Mouse (Mus musculus): ENCODE measurements around the gene Rgl2. TPM values are rescaled to one million over a fixed set of nuclear protein-coding genes. Genes with fewer than 3 reads are reported as not detected.
A peak's percentile ranks its signal among the peaks of the same experiment; 100 is the strongest.
"Not testable (repeated sequence)": the region's sequence is repeated elsewhere in the genome, so short reads cannot be mapped to it uniquely, and the experiment has no call there.

The Rgl2 gene
- polyA plus RNA-seq, 1 experiment from 2014 or later: 22.2 TPM

DNA sequence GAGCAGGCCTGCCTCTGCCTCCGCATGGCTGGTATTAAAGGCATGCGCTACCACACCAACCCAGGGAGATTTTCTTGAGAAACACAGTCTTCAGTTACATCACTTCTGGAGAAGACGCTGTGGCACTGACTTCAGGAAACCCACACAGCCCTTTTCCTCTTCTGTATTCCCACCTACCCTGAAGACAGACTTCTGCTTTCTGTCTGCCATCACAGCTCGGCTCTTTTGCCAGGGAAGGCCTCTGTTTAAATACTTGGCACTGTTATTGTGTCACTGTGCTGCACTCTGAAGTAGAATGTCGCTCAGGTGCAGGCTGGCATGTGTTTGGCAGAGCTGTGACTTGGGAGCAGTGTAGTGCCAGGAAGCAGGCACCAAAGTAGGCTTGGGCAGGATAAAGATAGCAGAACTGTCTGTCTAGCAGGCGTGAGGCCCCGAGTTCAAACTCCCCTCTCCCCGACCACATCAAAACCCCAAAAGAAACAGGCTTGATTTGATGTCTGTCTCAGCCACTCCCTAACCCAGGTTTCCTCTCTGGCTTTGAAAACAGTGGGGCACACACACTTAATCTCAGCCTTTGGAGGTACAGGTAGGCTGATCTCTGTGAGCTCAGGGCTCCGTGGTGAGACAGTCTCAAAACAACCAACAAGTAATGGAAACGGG is 18.2 kb downstream of the Rgl2 start:
- TF ChIP-seq CTCF (IDR thresholded peaks at IDR 0.05; ENCODE audit: low read depth): no peak
- no peak overlapping the region for H3K4me2 ChIP-seq (ENCODE audit: low read length)
- no peak for DNase-seq (ENCODE audit: low spot score)
- WGBS: 86% methylated on average over 10 of the region's 10 CpGs
- H3K27me3 ChIP-seq (ENCODE audit: insufficient read depth, low read length): no peaks in the 10 kb centered on the region
- peaks cover 17% of the 10 kb centered on the region; the same call in 1 of the 2 replicates for H3K36me3 ChIP-seq (ENCODE audit: insufficient read depth, low read length)
- ATAC-seq (replicated peaks; ENCODE audit: low FRiP score, low read depth): no peak
- peaks cover 13% of the 10 kb centered on the region; the same call in 1 of the 2 replicates for H3K4me1 ChIP-seq (replicated peaks; ENCODE audit: insufficient read depth, low read length)
- H3K4me3 ChIP-seq (replicated peaks; ENCODE audit: low read depth, low read length): no peak overlapping the region
- H3K9me3 ChIP-seq (replicated peaks; ENCODE audit: low read length): no peaks in the 10 kb centered on the region
- no peak overlapping the region for H3K9ac ChIP-seq (ENCODE audit: low read depth, low read length)
- no peak overlapping the region for H3K27ac ChIP-seq

DNA sequence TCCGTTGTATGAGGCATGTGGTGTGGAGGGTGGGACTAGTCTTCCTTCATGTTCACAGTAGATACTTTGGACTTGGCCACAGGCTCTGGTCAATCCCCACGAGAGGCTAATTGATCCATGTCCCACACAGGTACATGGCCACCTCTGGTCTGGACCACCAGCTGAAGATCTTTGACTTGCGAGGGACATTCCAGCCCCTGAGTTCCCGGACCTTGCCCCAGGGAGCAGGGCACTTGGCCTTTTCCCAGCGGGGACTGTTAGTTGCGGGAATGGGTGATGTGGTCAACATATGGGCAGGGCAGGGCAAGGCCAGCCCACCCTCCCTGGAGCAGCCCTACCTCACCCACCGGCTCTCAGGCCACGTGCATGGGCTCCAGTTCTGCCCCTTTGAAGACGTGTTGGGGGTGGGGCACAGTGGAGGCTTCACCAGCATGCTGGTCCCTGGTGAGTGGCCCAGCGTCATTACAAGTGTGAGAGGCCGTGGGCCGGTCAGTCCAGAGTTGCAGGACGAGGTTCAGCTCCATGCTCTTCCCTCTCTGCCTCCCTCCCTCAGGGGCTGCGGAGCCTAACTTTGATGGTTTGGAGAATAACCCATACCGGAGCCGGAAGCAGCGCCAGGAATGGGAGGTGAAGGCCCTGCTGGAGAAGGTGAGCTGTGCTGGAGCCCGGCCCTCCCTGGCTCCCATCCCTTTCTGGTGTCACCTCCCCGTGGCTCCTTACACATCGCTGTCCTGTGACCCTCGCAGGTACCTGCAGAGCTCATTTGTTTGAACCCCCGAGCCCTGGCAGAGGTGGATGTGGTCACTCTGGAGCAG is 19.0 kb downstream of the Rgl2 start:
- Histone ChIP-seq H3K9ac (ENCODE audit: low read depth, low read length) (no peak overlapping the region), H3K27me3 (ENCODE audit: insufficient read depth, low read length) (no peaks in the 10 kb centered on the region), H3K27ac (no peak overlapping the region), H3K36me3 (ENCODE audit: insufficient read depth, low read length) (peaks cover 22% of the 10 kb centered on the region; the same call in 1 of the 2 replicates), H3K4me3 (replicated peaks; ENCODE audit: low read depth, low read length) (no peak overlapping the region), H3K9me3 (replicated peaks; ENCODE audit: low read length) (no peaks in the 10 kb centered on the region), H3K4me1 (replicated peaks; ENCODE audit: insufficient read depth, low read length) (peaks cover 17% of the 10 kb centered on the region), H3K4me2 (ENCODE audit: low read length) (no peak overlapping the region)
- DNase-seq (ENCODE audit: low spot score) (no peak), ATAC-seq (replicated peaks; ENCODE audit: low FRiP score, low read depth) (no peak)
- WGBS: 84% methylated on average over 22 of the region's 22 CpGs
- TF ChIP-seq CTCF (IDR thresholded peaks at IDR 0.05; ENCODE audit: low read depth): no peak

GRCm38 (mm10) chr17:33948905-33949537 is 19.7 kb downstream of the Rgl2 start:
- Histone ChIP-seq H3K4me2 (ENCODE audit: low read length) (no peak overlapping the region), H3K4me3 (replicated peaks; ENCODE audit: low read depth, low read length) (no peak overlapping the region), H3K27me3 (ENCODE audit: insufficient read depth, low read length) (no peaks in the 10 kb centered on the region), H3K9ac (ENCODE audit: low read depth, low read length) (no peak overlapping the region), H3K9me3 (replicated peaks; ENCODE audit: low read length) (no peaks in the 10 kb centered on the region), H3K27ac (no peak overlapping the region), H3K36me3 (ENCODE audit: insufficient read depth, low read length) (peaks cover 28% of the 10 kb centered on the region; the same call in 1 of the 2 replicates), H3K4me1 (replicated peaks; ENCODE audit: insufficient read depth, low read length) (peaks cover 22% of the 10 kb centered on the region)
- no peak for TF ChIP-seq CTCF (IDR thresholded peaks at IDR 0.05; ENCODE audit: low read depth)
- DNase-seq (ENCODE audit: low spot score): no peak
- no peak for ATAC-seq (replicated peaks; ENCODE audit: low FRiP score, low read depth)
- WGBS: 91% methylated on average over 19 of the region's 19 CpGs

GRCm38 (mm10) chr17:33950131-33950625 is 20.8 kb downstream of the Rgl2 start:
- Histone ChIP-seq H3K9ac (ENCODE audit: low read depth, low read length) (peak overlapping the region; percentile 66), H3K9me3 (replicated peaks; ENCODE audit: low read length) (no peaks in the 10 kb centered on the region), H3K4me2 (ENCODE audit: low read length) (peak overlapping the region; percentile 86), H3K27me3 (ENCODE audit: insufficient read depth, low read length) (no peaks in the 10 kb centered on the region), H3K27ac (peak overlapping the region; percentile 89; the same call in 1 of the 2 replicates), H3K36me3 (ENCODE audit: insufficient read depth, low read length) (peaks cover 25% of the 10 kb centered on the region; the same call in 1 of the 2 replicates), H3K4me3 (replicated peaks; ENCODE audit: low read depth, low read length) (peak overlapping the region; percentile 43), H3K4me1 (replicated peaks; ENCODE audit: insufficient read depth, low read length) (peaks cover 29% of the 10 kb centered on the region)
- 70% methylated on average over 10 of the region's 10 CpGs for WGBS
- ATAC-seq (replicated peaks; ENCODE audit: low FRiP score, low read depth) (no peak), DNase-seq (ENCODE audit: low spot score) (no peak)
- TF ChIP-seq CTCF (IDR thresholded peaks at IDR 0.05; ENCODE audit: low read depth): no peak

GRCm38 (mm10) chr17:33951021-33951946 is 21.9 kb downstream of the Rgl2 start, which contains the start of gene B3galt4:
Gene B3galt4 (minus strand): TSS chr17:33951488.
- ATAC-seq (replicated peaks; ENCODE audit: low FRiP score, low read depth) (peak; percentile 77), DNase-seq (ENCODE audit: low spot score) (peak; percentile 93)
- Histone ChIP-seq H3K4me3 (replicated peaks; ENCODE audit: low read depth, low read length) (peak within 1 kb of the TSS; percentile 43), H3K27ac (peak within 1 kb of the TSS; percentile 89), H3K4me1 (replicated peaks; ENCODE audit: insufficient read depth, low read length) (peaks cover 29% of the 10 kb centered on the region), H3K4me2 (ENCODE audit: low read length) (peak within 1 kb of the TSS; percentile 86), H3K9me3 (replicated peaks; ENCODE audit: low read length) (no peaks in the 10 kb centered on the region), H3K27me3 (ENCODE audit: insufficient read depth, low read length) (no peaks in the 10 kb centered on the region), H3K9ac (ENCODE audit: low read depth, low read length) (peak within 1 kb of the TSS; percentile 66), H3K36me3 (ENCODE audit: insufficient read depth, low read length) (peaks cover 25% of the 10 kb centered on the region; the same call in 1 of the 2 replicates)
- WGBS: 1% methylated on average over 45 of the region's 45 CpGs
- TF ChIP-seq CTCF (IDR thresholded peaks at IDR 0.05; ENCODE audit: low read depth): 0 out of 2 replicates have a peak, but pooled peaks have one; percentile 11

- peak overlapping the region; percentile 89; the same call in 1 of the 2 replicates for H3K27ac ChIP-seq
- ATAC-seq (replicated peaks; ENCODE audit: low FRiP score, low read depth); DNase-seq (ENCODE audit: low spot score); H3K9ac ChIP-seq (ENCODE audit: low read depth, low read length); H3K9me3 ChIP-seq (replicated peaks; ENCODE audit: low read length); H3K27me3 ChIP-seq (ENCODE audit: insufficient read depth, low read length): not testable (repeated sequence)
- peaks cover 29% of the 10 kb centered on the region for H3K4me1 ChIP-seq (replicated peaks; ENCODE audit: insufficient read depth, low read length)
- H3K4me2 ChIP-seq (ENCODE audit: low read length): peak overlapping the region; percentile 86; the same call in 1 of the 2 replicates
- H3K4me3 ChIP-seq (replicated peaks; ENCODE audit: low read depth, low read length): 0 out of 2 replicates have a peak overlapping the region, but pooled peaks have one; percentile 43
- H3K36me3 ChIP-seq (ENCODE audit: insufficient read depth, low read length): peaks cover 25% of the 10 kb centered on the region; the same call in 1 of the 2 replicates
- 65% methylated on average over 13 of the region's 13 CpGs for WGBS
Observed at GRCm38 (mm10) chr17:33952015-33952414, 22.7 kb downstream of the Rgl2 start.

Data from kidney, postnatal 0 days (tissue).